Mouse (Mus musculus) neural tube, embryonic 13.5 days (tissue): ENCODE results near the gene Ang2. TPM values are rescaled to one million over a fixed set of nuclear protein-coding genes. Genes with fewer than 3 reads are reported as not detected.
"Not testable (repeated sequence)": the region's sequence is repeated elsewhere in the genome, so short reads cannot be mapped to it uniquely, and the experiment has no call there.

Experiments
- ATAC-seq: fragments of 200-750 bp; cut with Nextera tagmentation; 2 replicates; pipeline ENCODE4 v1.8.0; 2017; ENCODE audit warnings: low read depth, mild to moderate bottlenecking, moderate TSS enrichment, moderate library complexity
- H3K27ac ChIP-seq: fragments of 300-500 bp; sonication (generic); replicated peaks from 2 replicates; pipeline ENCODE4 v1.5.1; 2015; ENCODE audit warnings: moderate library complexity, mild to moderate bottlenecking, inconsistent platforms
- H3K27me3 ChIP-seq: fragments of 300-500 bp; sonication (generic); 2 replicates; pipeline ENCODE4 v1.6.1; 2015; ENCODE audit warnings: mild to moderate bottlenecking, inconsistent platforms
- H3K36me3 ChIP-seq: fragments of 300-500 bp; sonication (generic); 2 replicates; pipeline ENCODE4 v1.6.1; 2015; ENCODE audit warnings: mild to moderate bottlenecking, inconsistent platforms
- H3K4me1 ChIP-seq: fragments of 300-500 bp; sonication (generic); replicated peaks from 2 replicates; pipeline ENCODE4 v1.6.1; 2015; ENCODE audit warnings: inconsistent platforms
- H3K4me2 ChIP-seq: fragments of 300-500 bp; sonication (generic); 2 replicates; pipeline ENCODE4 v1.6.1; 2015; ENCODE audit warnings: inconsistent platforms, mild to moderate bottlenecking, moderate library complexity
- H3K4me3 ChIP-seq: fragments of 300-500 bp; sonication (generic); 2 replicates; pipeline ENCODE4 v1.5.1; 2015; ENCODE audit warnings: mild to moderate bottlenecking, inconsistent platforms
- H3K9ac ChIP-seq: fragments of 300-500 bp; sonication (generic); 2 replicates; pipeline ENCODE4 v1.6.1; 2015; ENCODE audit warnings: moderate library complexity, mild to moderate bottlenecking, inconsistent platforms
- H3K9me3 ChIP-seq: fragments of 300-500 bp; sonication (generic); 2 replicates; pipeline ENCODE4 v1.6.1; 2016; ENCODE audit warnings: inconsistent platforms
- WGBS: fragments of 180-500 bp; shearing (Covaris S2); methylation state at CpG from one replicate; pipeline ENCODE4 v1.1.7; 2015; 5-methylcytosine and 5-hydroxymethylcytosine counted together
- polyA plus RNA-seq: library from polyadenylated mRNA; unstranded; fragments of >200 nt; fragmentation: Nextera tagmentation; extraction: Ambion mirVana; gene quantifications from 2 replicates; pipeline ENCODE4 v1.2.1, GENCODE M21; 2015

Ang2 gene
- polyA plus RNA-seq, 1 experiment from 2014 or later, result not detected

DNA sequence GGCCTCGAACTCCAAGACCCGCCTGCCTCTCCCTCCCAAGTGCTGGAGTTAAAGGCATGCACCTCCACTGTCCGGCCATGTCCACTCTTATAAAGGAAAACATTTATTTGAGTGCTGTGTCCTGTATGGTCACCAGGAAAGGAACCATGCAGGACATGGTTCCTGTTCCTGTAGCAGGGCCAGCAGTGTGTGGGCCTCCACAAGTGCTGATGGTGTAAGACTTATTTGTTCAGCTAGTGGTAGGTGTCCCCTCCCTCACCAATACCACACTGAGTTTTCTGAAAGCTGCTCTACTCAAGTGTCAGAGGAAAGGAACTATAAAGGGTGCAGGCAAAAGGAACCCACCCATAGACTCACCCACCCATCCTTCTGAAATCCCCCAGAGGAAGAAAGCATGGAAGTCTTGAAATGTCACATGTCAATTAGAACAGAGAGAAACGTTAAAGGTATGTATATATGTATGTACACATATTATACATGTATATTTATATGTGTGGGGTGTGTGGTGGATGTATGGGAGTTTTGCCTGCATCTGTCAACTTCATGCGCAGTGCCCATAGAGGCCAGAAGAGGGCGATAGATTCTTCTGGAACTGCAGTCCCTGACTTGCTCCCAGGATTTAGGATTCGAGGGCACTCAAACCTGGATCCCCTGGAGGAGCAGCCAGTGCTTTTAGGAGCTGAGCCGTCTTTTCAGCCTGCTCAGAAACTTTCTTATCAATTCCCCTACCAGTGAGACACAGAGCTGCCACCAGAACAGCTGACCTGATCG, 26.7 kb downstream of the Ang2 start:
- 36% methylated on average over 9 of the region's 9 CpGs for WGBS
- ATAC-seq, H3K27ac ChIP-seq: not testable (repeated sequence)

GRCm38 (mm10) chr14:51166068-51166467, 32.9 kb downstream of the Ang2 start:
- Histone ChIP-seq H3K4me3 (no peak overlapping the region), H3K27me3 (no peaks in the 10 kb centered on the region), H3K27ac (no peak overlapping the region), H3K36me3 (no peaks in the 10 kb centered on the region), H3K9me3 (no peaks in the 10 kb centered on the region), H3K4me2 (no peak overlapping the region), H3K4me1 (no peaks in the 10 kb centered on the region), H3K9ac (no peak overlapping the region)
- ATAC-seq, result no peak

More for the DNA sequence above, 26.7 kb downstream of the Ang2 start:
- H3K4me2 ChIP-seq, H3K27me3 ChIP-seq, H3K4me3 ChIP-seq, H3K9me3 ChIP-seq, H3K36me3 ChIP-seq, H3K4me1 ChIP-seq, H3K9ac ChIP-seq: not testable (repeated sequence)

DNA sequence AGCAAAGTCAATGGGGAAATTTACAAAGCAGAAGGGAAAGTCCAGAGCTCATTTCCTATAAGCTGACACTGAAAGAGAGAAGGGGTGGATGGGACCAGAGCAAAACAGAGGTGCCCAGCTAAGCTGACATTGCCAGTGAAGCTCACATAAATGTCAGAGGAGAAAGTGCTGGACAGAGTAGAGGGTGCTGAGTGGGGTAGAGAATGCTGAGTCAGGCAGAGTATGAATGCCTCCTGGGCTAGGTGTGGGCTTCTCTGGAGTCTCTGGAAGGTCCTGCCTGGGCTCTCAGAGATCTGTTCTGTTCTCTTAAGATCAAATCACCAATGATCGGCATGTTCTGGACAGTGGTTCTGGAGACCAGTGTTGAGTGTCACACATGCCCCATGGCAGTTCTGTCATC, 33.5 kb downstream of the Ang2 start:
- Histone ChIP-seq H3K4me2 (no peak overlapping the region), H3K27me3 (no peaks in the 10 kb centered on the region), H3K4me3 (no peak overlapping the region), H3K9ac (no peak overlapping the region), H3K36me3 (no peaks in the 10 kb centered on the region), H3K4me1 (no peaks in the 10 kb centered on the region), H3K27ac (no peak overlapping the region), H3K9me3 (no peaks in the 10 kb centered on the region)
- WGBS, result 100% methylated on average over 1 of the region's 1 CpGs
- ATAC-seq, result no peak

GRCm38 (mm10) chr14:51163323-51163722, 35.6 kb downstream of the Ang2 start:
- not testable (repeated sequence) for H3K9me3 ChIP-seq, H3K4me3 ChIP-seq, H3K4me2 ChIP-seq, H3K9ac ChIP-seq, H3K27me3 ChIP-seq, H3K27ac ChIP-seq, H3K4me1 ChIP-seq, H3K36me3 ChIP-seq, ATAC-seq
- WGBS, result 84% methylated on average over 6 of the region's 6 CpGs

- not testable (repeated sequence) for H3K27me3 ChIP-seq, H3K9ac ChIP-seq, H3K36me3 ChIP-seq, H3K27ac ChIP-seq, ATAC-seq, H3K4me3 ChIP-seq, H3K4me2 ChIP-seq, H3K4me1 ChIP-seq, H3K9me3 ChIP-seq
- 95% methylated on average over 3 of the region's 3 CpGs for WGBS
Observed at GRCm38 (mm10) chr14:51161976-51162375, 37.0 kb downstream of the Ang2 start, which contains the start of gene Rnase2b. Gene Rnase2b, plus strand, starts transcription at chr14:51162260.

- H3K4me2 ChIP-seq, result no peak overlapping the region
- H3K36me3 ChIP-seq, result no peaks in the 10 kb centered on the region
- WGBS, result 92% methylated on average over 1 of the region's 1 CpGs
- no peak overlapping the region for H3K27ac ChIP-seq
- H3K9me3 ChIP-seq, result no peaks in the 10 kb centered on the region
- no peak overlapping the region for H3K4me3 ChIP-seq
- no peaks in the 10 kb centered on the region for H3K4me1 ChIP-seq
- no peaks in the 10 kb centered on the region for H3K27me3 ChIP-seq
- no peak for ATAC-seq
- H3K9ac ChIP-seq, result no peak overlapping the region
Observed at GRCm38 (mm10) chr14:51157072-51157471, 41.9 kb downstream of the Ang2 start.

GRCm38 (mm10) chr14:51156736-51157068, 42.2 kb downstream of the Ang2 start:
- Histone ChIP-seq H3K36me3 (no peaks in the 10 kb centered on the region), H3K4me1 (no peaks in the 10 kb centered on the region), H3K9me3 (no peaks in the 10 kb centered on the region), H3K4me3 (no peak overlapping the region), H3K4me2 (no peak overlapping the region), H3K27me3 (no peaks in the 10 kb centered on the region), H3K9ac (no peak overlapping the region), H3K27ac (no peak overlapping the region)
- ATAC-seq, result no peak
- WGBS, result 34% methylated on average over 4 of the region's 4 CpGs

DNA sequence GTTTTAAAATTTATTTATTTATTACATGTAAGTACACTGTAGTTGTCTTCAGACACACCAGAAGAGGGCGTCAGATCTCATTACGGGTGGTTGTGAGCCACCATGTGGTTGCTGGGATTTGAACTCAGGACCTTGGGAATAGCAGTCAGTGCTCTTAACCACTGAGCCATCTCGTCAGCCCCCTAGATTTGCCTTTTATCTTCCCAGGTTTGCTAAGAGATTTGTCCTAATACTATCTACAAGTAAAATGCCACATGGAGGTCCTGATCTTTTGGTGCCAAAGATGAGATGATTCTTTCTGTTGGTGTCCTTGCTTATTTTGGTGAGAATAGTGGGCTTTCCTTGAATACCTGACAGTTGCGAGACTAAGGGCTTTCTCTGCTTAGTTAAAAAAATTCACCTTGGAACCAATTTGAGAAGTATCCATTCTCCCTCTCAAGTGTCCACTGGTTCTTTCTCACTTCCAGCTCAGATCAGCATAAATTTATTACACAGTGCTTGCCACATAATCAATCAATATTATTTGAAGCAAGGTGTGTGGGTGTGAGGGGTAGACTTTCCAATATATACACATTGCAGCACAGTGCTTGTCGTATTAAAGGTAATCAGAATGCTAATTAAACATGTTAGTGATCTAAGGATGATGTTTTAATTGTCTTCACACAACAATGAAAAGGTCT, 42.8 kb downstream of the Ang2 start:
- Histone ChIP-seq H3K4me1 (no peaks in the 10 kb centered on the region), H3K27me3 (no peaks in the 10 kb centered on the region), H3K9ac (no peak overlapping the region), H3K4me2 (no peak overlapping the region), H3K27ac (no peak overlapping the region), H3K9me3 (no peaks in the 10 kb centered on the region), H3K4me3 (no peak overlapping the region), H3K36me3 (no peaks in the 10 kb centered on the region)
- 79% methylated on average over 5 of the region's 5 CpGs for WGBS
- no peak for ATAC-seq

DNA sequence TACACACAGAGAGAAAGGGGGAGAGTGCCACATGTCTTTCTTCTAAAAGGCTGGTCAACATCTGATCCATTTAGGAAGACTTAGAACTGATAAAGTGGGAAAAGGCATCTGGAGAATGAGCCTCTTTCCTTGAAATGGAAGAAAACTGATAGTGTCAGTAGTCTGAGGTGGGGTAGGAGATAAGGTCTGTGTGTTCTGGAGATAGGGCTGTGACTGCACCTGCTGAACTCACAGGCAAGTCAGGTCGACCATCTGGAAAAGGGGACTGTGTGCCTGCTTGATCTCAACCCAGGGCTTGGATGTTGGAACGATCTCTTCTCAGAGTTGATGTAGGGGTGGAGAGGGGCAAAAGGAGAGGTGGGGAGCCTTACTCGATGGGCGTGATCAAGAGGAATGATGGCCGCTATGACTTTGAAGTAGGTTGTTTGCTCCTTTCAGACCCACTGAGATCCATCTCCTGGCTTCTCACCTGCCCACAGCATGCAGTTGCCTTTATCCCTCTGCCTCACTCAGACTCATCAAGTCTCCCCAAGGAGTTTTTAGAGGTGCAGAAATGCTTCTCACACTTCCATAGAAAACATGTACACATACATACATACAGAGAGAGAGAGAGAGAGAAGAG, 46.6 kb downstream of the Ang2 start:
- Histone ChIP-seq H3K27me3 (no peaks in the 10 kb centered on the region), H3K9me3 (no peaks in the 10 kb centered on the region), H3K27ac (no peak overlapping the region), H3K36me3 (no peaks in the 10 kb centered on the region), H3K9ac (no peak overlapping the region), H3K4me2 (no peak overlapping the region), H3K4me3 (no peak overlapping the region), H3K4me1 (no peaks in the 10 kb centered on the region; the same call in 1 of the 2 replicates)
- WGBS, result 88% methylated on average over 5 of the region's 5 CpGs
- no peak for ATAC-seq

DNA sequence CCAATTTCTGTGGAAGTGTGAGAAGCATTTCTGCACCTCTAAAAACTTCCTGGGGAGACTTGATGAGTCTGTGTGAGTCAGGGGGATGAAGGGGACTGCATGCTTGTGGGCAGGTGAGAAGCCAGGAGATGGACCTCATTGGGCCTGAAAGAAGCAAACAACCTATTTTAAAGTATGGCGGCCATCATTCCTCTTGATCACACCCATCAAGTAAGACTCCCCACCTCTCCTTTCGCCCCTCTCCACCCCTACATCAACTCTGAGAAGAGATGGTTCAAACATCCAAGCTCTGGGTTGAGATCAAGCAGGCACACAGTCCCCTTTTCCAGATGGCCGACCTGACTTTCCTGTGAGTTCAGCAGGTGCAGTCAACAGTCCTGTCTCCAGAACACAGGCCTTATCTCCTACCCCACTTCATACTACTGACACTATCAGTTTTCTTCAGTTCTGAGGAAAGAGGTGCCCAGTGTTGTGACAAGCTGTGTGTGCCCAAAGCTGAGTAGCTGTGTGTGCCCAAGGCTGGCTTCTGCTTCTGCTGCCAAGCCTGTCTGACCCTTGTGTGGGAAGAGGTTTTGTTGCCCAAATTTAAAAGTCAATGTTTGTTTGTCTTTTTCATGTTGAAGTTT, 48.6 kb downstream of the Ang2 start:
- WGBS, result 90% methylated on average over 3 of the region's 3 CpGs
- Histone ChIP-seq H3K9ac (no peak overlapping the region), H3K4me3 (no peak overlapping the region), H3K27ac (no peak overlapping the region), H3K9me3 (no peaks in the 10 kb centered on the region), H3K4me1 (peaks cover 10% of the 10 kb centered on the region), H3K27me3 (no peaks in the 10 kb centered on the region), H3K36me3 (no peaks in the 10 kb centered on the region), H3K4me2 (no peak overlapping the region)
- no peak for ATAC-seq

GRCm38 (mm10) chr14:51149164-51149563, 49.8 kb downstream of the Ang2 start:
- H3K27ac ChIP-seq, result no peak overlapping the region
- 46% methylated on average over 5 of the region's 5 CpGs for WGBS
- no peak overlapping the region for H3K4me3 ChIP-seq
- H3K4me2 ChIP-seq, result no peak overlapping the region
- no peaks in the 10 kb centered on the region for H3K27me3 ChIP-seq
- no peaks in the 10 kb centered on the region for H3K36me3 ChIP-seq
- H3K4me1 ChIP-seq, result peaks cover 10% of the 10 kb centered on the region
- H3K9ac ChIP-seq, result no peak overlapping the region
- ATAC-seq, result no peak
- no peaks in the 10 kb centered on the region for H3K9me3 ChIP-seq

GRCm38 (mm10) chr14:51148006-51148405, 50.9 kb downstream of the Ang2 start:
- Histone ChIP-seq H3K36me3 (no peaks in the 10 kb centered on the region), H3K9ac (no peak overlapping the region), H3K27ac (no peak overlapping the region), H3K4me1 (peaks cover 10% of the 10 kb centered on the region), H3K27me3 (no peaks in the 10 kb centered on the region), H3K4me3 (no peak overlapping the region), H3K9me3 (no peaks in the 10 kb centered on the region), H3K4me2 (no peak overlapping the region)
- ATAC-seq, result no peak
- 64% methylated on average over 3 of the region's 3 CpGs for WGBS
